Mouse (Mus musculus) C2C12 (cell line): ENCODE results near the gene 9230102O04Rik.

Source experiments
- CEBPB ChIP-seq: IDR thresholded peaks from one replicate; pipeline ENCODE4 v1.6.1; 2011; ENCODE audit warnings: low read depth, mild to moderate bottlenecking, control low read depth, moderate library complexity
- CTCF ChIP-seq: IDR thresholded peaks from one replicate; pipeline ENCODE4 v1.5.1; 2011; ENCODE audit not compliant: control insufficient read depth, insufficient read depth, insufficient read length
- MAX ChIP-seq: IDR thresholded peaks from one replicate; pipeline ENCODE4 v1.6.1; 2011; ENCODE audit warnings: mild to moderate bottlenecking, control low read depth
- MYOD1 ChIP-seq: IDR thresholded peaks from one replicate; pipeline ENCODE4 v1.6.1; 2011; ENCODE audit warnings: low read depth; ENCODE audit not compliant: control insufficient read depth, insufficient read length
- MYOG ChIP-seq: IDR thresholded peaks from one replicate; pipeline ENCODE4 v1.6.1; 2011; ENCODE audit not compliant: control insufficient read depth, insufficient read length; ENCODE audit errors: extremely low read depth
- USF1 ChIP-seq: IDR thresholded peaks from one replicate; pipeline ENCODE4 v1.6.1; 2011; ENCODE audit warnings: low read depth, mild to moderate bottlenecking, control low read depth, moderate library complexity

GRCm38 (mm10) chr2:9894836-9895593 is 5.7 kb upstream of the 9230102O04Rik start:
- TF ChIP-seq CTCF (no peak), USF1 (no peak), MYOG (no peak), MYOD1 (no peak), MAX (no peak), CEBPB (no peak)
